Mouse (Mus musculus): ENCODE results near the gene Mettl23. TPM values are rescaled to one million over a fixed set of nuclear protein-coding genes. Genes with fewer than 3 reads are reported as not detected.
A peak's percentile ranks its signal among the peaks of the same experiment; 100 is the strongest.

Gene Mettl23
- total RNA-seq, 2 experiments from 2014 or later = 25.7 to 27.4 TPM

- DNase-seq (ENCODE audit: low spot score in 2 of 2) = no peak
These were observed 25.5 kb upstream of the Mettl23 start for GRCm38 (mm10) chr11:116817567-116817966.

DNA sequence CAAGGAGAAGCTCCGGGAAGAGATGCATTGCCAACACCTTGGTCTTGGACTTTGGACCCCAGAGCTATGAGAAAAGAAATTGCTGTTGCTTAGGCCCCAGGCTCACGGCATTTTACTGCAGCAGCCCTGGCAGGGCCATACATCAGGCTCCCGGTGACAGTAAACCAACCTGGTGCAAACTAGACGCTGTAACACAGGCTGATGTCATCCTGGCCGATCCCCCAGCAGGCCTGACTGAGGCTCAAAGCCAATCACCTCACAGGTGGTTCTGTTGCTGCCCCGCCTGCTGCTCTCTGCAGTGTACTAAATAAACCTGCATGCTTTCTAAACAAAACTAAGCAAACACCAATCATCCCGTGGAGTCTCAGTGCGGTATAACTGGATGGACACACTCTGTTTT is 24.4 kb upstream of the Mettl23 start:
- DNase-seq (ENCODE audit: low spot score in 2 of 2) = no peak

DNA sequence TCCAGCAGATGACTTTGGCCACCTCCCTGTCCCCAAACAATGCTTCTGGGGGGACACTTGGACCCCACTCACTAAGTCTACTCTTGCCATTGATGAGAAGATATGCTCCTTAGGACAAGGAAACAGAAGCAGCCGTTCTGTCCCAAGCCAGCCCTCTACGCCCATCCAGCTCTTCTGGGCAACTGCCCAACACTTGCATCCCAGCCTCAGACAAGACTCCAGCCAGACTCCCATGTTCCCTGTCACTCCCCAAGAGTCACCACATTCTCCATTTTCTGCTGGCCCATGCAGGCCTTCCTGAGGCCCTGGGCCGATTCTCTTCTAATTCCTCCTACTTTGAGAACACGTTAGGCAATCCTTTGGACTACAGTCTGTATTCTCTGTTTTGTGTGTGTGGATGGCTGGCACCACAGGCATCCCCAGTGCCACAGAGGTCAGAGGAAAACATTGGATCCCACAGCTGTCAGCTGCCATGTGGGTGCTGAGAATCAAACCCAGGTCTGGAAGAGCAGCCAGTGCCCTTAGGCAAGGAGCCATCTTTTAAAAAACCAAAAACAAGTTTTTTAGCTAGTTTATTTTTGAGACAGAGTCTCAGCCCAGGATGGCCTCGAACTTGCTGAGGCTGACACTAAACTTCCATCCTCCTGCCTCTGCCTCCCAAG is 23.0 kb upstream of the Mettl23 start:
- DNase-seq (ENCODE audit: low spot score in 2 of 2) = no peak

- no peak for DNase-seq (ENCODE audit: low spot score in 2 of 2)
These were observed 21.8 kb upstream of the Mettl23 start for GRCm38 (mm10) chr11:116821057-116821940.

- no peak for DNase-seq (ENCODE audit: low spot score in 2 of 2)
These were observed 20.9 kb upstream of the Mettl23 start for GRCm38 (mm10) chr11:116822215-116822614.

DNA sequence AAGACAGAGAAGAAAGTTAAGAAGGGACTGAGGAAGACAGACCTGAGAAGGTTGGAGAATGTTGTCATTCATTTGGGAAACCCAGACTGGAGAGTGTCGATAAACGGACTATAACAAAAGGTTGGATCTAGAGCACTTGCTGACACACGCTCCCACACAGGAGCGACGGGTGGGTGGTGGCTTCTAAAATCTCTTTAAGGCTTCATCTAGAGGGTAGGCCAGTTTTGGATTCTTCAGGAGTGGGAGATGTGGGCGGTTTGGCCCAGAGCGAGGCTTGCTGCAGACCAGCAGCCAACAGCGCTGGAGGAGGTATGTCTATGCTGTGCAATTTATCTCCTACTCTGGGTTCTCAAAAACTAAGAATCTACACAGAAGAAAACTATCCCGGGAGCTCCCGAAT is 20.5 kb upstream of the Mettl23 start:
- no peak for DNase-seq (ENCODE audit: low spot score in 2 of 2)

DNA sequence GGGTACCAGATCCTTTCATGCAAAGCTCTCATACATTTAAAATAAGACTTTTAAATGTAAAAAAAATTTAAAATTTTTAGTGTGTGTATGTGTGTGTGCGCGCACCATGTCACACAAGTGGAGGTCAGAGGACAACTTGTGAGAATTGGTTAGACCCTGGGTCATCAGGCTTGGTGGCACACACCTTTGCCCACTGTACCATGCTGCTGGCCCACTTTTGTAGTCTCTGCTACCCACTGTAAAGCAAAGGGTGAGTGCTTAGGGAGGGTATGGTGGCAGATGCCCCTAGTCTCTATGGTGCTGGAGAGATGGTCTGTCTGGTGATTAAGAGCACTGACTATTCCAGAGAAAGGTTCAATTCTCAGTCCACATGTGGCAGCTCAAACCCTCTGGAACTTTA is 19.8 kb upstream of the Mettl23 start:
- DNase-seq (ENCODE audit: low spot score in 2 of 2) = no peak

GRCm38 (mm10) chr11:116823885-116824284 is 19.2 kb upstream of the Mettl23 start:
- DNase-seq (ENCODE audit: low spot score in 2 of 2) = peak; percentile 50 to 76

- no peak for DNase-seq (ENCODE audit: low spot score in 2 of 2)
These were observed 17.8 kb upstream of the Mettl23 start for GRCm38 (mm10) chr11:116825230-116825629.

- DNase-seq (ENCODE audit: low spot score in 2 of 2) = no peak
These were observed 16.3 kb upstream of the Mettl23 start for GRCm38 (mm10) chr11:116826550-116827504.

DNA sequence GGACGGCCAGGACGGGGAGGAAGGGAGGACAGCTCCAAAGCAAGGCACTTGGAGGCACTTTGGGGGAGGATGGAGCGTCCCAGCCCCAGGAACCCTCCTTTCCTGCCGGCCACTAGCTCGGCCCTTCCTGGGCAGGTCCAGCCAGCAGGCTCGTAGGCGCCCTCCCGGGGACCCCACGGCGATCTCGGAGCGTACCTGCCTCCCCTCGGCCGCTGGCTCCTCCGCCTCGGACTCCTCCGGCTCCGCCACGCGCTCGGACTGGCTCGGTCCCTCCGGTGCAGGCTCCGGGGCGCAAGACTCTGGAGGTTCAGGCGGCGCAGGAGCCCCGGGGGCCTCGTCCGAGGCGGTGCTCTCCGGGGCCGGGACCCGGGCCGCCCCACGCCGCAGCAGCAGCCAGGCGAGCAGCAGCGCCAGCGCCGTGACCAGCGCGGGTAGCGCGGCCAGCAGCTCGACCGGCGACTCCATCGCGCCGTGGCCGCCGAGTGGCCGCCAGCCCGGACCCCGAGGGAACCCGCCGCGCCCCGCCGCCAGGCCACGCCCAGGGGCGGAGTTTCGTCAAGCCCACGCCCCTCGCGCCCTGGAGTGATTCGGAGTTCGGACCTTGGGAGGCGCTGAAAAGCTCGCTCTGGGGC is 15.4 kb upstream of the Mettl23 start, which contains the start of gene Mxra7:
Mxra7 (minus strand) TSS at position 513 of the 632 bp plus-strand sequence.
- peak; percentile 37 to 53 for DNase-seq (ENCODE audit: low spot score in 2 of 2)

DNA sequence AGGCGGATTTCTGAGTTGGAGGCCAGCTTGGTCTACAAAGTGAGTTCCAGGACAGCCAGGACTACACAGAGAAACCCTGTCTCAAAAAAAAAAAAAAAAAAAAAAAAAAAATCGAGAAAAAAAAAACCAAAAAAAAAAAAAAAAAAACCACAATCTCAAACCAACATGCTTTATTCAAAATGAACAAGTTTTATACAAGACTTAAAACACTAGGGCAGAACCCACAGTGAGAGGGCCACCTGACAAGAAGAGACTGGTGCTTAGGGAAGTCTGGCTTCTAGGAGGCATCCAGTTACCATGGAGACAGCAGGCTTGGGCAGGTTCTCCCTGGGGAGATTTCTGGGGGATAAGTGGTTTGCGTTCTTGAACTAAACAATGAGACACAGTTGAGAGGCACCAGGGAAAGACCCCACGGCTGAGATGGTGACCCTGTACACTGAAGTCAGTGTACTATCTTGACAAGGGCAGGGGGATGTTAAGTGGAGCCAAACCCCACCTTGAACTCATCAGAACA is 10.8 kb upstream of the Mettl23 start:
- DNase-seq (ENCODE audit: low spot score in 2 of 2) = no peak

GRCm38 (mm10) chr11:116834954-116835353 is 8.1 kb upstream of the Mettl23 start:
- no peak for DNase-seq (ENCODE audit: low spot score in 2 of 2)

DNA sequence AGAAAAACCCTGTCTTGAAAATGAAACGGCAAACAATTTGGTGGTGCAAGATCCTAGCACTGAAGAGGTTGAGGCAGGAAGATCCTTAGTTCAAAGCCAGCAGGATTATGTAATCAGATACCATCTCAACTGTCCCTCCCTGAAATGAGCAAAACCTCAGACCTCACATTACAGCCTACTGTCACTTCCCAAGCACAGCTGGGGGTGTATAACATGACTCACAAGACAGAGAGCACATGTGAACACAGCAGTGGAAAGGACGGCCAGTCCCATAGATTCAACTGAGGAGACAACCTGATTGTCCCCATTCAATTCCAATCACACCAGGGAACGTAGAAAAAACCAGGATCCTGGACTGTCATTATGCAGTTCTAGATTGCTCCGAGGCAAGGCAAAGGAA is 6.8 kb upstream of the Mettl23 start:
- DNase-seq (ENCODE audit: low spot score in 2 of 2) = no peak

DNA sequence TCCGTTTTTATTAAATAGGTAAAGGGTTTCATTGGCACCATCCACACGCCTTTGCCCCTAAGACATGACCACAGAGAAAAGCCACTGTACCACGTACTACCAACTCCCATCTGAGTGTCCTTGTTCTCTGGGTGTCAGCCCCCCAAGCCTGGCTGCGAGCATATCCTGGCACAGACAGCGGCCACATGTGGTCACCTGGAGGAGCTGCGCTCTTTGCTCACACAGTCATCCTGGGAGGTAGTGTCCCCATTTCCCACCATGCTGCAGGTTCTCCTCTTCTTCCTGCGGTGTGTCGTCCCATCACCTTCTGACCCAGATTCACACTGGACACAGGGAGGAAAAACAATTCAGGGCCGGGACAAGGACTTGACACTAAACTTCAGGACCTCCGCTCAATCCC is 5.6 kb upstream of the Mettl23 start:
- DNase-seq (ENCODE audit: low spot score in 2 of 2) = no peak

DNA sequence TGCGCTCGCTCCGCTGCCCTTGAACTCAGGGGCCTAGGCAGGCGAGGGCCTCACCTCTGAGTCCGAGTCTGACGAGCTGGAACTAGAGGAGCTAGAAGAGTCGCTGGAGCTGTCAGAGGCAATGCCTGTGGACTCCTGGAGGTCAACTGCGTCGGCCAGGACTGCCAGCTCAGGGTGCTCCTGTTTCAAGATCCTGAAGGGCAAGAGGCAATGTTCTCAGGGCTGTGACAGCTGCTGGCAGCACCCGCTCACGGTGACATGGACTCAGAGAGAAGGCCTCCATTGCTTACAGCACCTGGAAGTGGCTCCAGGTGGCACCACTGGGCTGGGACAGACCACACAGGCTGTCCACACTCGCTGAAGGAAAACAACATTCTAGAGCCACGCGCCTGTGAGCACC is 4.1 kb upstream of the Mettl23 start:
- no peak for DNase-seq (ENCODE audit: low spot score in 2 of 2)

DNA sequence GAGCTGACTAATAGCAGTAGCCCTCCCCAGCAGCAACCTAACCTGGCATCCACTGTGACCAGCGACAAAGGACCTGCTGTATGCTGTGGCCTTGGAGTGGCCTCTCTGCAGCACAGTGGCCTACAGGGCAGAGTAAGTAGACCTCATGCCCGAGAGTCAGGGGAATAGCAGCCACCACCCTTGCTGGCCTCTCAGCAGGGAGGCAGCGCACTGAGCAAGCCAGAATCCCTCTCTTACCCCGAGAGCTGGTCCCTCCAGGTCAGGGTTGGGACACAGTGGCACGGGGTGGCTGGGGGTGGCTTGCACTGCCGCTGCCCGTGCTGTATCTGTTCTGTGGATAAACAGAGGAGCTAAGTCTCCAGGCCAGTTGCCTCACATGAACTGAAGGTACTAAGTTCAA is 3.5 kb upstream of the Mettl23 start:
- DNase-seq (ENCODE audit: low spot score in 2 of 2) = no peak

GRCm38 (mm10) chr11:116840748-116841147 is 2.3 kb upstream of the Mettl23 start:
- DNase-seq (ENCODE audit: low spot score in 2 of 2) = no peak

DNA sequence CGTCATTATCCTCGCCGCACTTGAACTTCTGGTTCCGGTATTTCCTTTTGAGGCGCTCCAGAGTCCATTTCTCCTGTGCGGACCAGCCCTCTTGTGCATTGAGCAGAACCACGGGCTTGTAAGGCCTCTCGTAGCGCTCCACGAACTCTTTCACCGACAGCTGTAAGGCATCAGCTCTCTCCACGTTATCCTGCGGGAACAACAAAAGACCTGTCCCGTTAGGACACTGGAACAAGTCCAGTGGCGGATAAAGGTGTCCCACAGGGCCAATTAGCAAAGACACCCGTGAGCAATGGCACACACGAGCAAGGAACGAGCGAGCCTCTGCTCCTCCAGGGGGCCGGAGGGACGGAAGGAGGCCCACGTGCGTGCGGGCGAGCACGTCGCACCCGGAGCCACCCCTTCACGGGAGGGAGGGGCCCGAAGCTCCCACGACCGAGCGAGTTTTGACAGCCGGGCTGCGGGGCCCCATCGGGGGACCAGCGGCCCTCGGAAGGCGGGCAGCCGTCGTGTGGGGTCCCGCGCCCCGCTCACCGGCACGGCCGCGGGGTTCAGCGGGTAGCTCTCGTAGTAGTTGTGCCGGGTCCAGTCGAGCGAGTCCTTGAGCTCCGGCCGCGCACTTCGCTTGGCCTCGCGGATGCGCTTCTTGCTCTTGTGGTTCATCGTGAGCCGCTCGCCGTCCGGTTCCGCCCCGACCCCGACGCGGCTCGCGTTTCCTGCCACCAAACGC is 382 bp upstream of the Mettl23 start:
- peak; percentile 68 to 73 for DNase-seq (ENCODE audit: low spot score in 2 of 2)

DNA sequence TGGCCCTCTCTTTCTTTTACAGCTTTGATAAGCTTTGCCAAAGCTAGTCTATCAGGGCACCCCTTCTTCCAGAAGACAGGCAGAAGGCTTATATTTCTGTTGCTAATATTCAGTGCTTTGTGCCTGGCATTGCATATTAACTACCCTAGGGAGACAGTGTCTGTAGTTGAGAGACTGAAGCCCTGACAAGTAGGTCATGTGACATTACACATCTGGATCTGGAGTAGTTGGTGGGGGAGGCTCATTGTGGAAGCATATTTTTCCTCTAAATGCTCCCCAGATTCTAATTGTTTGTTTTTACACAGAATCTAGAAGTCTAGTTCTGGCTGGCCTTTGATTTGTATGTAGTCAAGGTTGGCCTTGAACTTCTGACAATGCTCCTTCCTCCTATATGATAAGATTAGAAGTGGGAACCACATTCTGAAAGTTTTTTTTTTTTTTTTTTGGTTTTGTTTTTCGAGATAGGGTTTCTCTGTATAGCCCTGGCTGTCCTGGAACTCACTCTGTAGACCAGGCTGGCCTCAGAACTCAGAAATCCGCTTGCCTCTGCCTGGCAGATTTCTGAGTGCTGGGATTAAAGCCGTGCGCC is 3.6 kb downstream of the Mettl23 start:
- DNase-seq (ENCODE audit: low spot score in 2 of 2) = no peak

Data from layer of hippocampus, adult 18-20 months (tissue).